21 mouse cellular contexts compared by ENCODE assay signal in genomic region chr3:66564268-66565245, GRCm38 (mm10).
DNase-seq lines count a peak whose midpoint lies in the region; ATAC-seq lines count a peak whose summit lies in the region.
"Had no signal": no experiment of that assay in that cellular context is flagged by ENCODE, and none has a peak within 500 bp of the region (broad histone marks: within the 10 kb centered on the region; RNA-seq: fewer than 3 reads in every experiment).

No protein-coding gene starts in this region.

- ATAC-seq in megakaryocyte, adult 5-6 weeks (ENCODE audit: poor library complexity, severe bottlenecking) = no peak
- peak; percentile 72; the same call in 1 of the 2 replicates for ATAC-seq in forebrain, embryonic 14.5 days
- ATAC-seq in neural tube, embryonic 14.5 days (ENCODE audit: low read depth) = peak; percentile 88; the same call in 1 of the 2 replicates
- no peak for ATAC-seq in kidney, embryonic 16.5 days (ENCODE audit: low FRiP score, low TSS enrichment)

- no peak overlapping the region for H3K27ac ChIP-seq in forebrain, embryonic 14.5 days (ENCODE audit: low read depth, low read length)
- peak overlapping the region; percentile 35; the same call in 1 of the 2 replicates for H3K27ac ChIP-seq in neural tube, embryonic 14.5 days (ENCODE audit: low read depth, low read length)
- no peak overlapping the region for H3K27ac ChIP-seq in kidney, embryonic 16.5 days (ENCODE audit: low read length)
- H3K27ac ChIP-seq: embryonic facial prominence, embryonic 10.5 days; gastrocnemius, adult 2 months; heart, embryonic 10.5 days; left cerebral cortex, adult 2 months; limb, embryonic 10.5 days; lung, embryonic 15.5 days; stomach, postnatal 0 days had no signal

- no peak overlapping the region for H3K9ac ChIP-seq in forebrain, embryonic 14.5 days (ENCODE audit: low read length)
- H3K9ac ChIP-seq in neural tube, embryonic 14.5 days (replicated peaks; ENCODE audit: low read depth, low read length) = no peak overlapping the region
- no peak overlapping the region for H3K9ac ChIP-seq in kidney, embryonic 16.5 days (replicated peaks; ENCODE audit: low read length)
- H3K9ac ChIP-seq: lung, embryonic 15.5 days had no signal

- H3K36me3 ChIP-seq in megakaryocyte, embryonic 14.5 days (replicated peaks; ENCODE audit: low read length) = peaks cover 2% of the 10 kb centered on the region
- H3K36me3 ChIP-seq in forebrain, embryonic 14.5 days (ENCODE audit: control insufficient read depth, insufficient read depth, low read length) = no peaks in the 10 kb centered on the region
- no peaks in the 10 kb centered on the region for H3K36me3 ChIP-seq in neural tube, embryonic 14.5 days (ENCODE audit: control insufficient read depth, insufficient read depth, low read length)
- no peaks in the 10 kb centered on the region for H3K36me3 ChIP-seq in kidney, embryonic 16.5 days (ENCODE audit: insufficient read depth, low read length)
- H3K36me3 ChIP-seq: embryonic facial prominence, embryonic 10.5 days; heart, embryonic 10.5 days; limb, embryonic 10.5 days; lung, embryonic 15.5 days had no signal

- WGBS in forebrain, embryonic 14.5 days = 68% methylated on average over 7 of the region's 7 CpGs
- WGBS in neural tube, embryonic 14.5 days = 60% methylated on average over 7 of the region's 7 CpGs
- 80% methylated on average over 7 of the region's 7 CpGs for WGBS in kidney, embryonic 16.5 days

- H3K4me2 ChIP-seq in forebrain, embryonic 14.5 days (ENCODE audit: low read length) = no peak overlapping the region
- no peak overlapping the region for H3K4me2 ChIP-seq in neural tube, embryonic 14.5 days (ENCODE audit: low read depth, low read length)
- no peak overlapping the region for H3K4me2 ChIP-seq in kidney, embryonic 16.5 days (replicated peaks; ENCODE audit: low read depth, low read length)
- H3K4me2 ChIP-seq: liver, embryonic 11.5 days; lung, embryonic 15.5 days had no signal

- peak; percentile 5 for DNase-seq in brain, adult 2 months (ENCODE audit: low read depth, low spot score)
- DNase-seq in forebrain, embryonic 14.5 days (ENCODE audit: low spot score) = peak; percentile 51
- DNase-seq in cerebellum, adult 11-12 months = no peak
- DNase-seq: adrenal gland, adult 8-10 months; cerebellum, adult 18-20 months; cerebellum, postnatal 36 days; gastrocnemius, adult 2 months; kidney, adult 18-20 months; kidney, postnatal 10 days; right cerebral cortex, adult 18-20 months had no signal

- no peaks in the 10 kb centered on the region for H3K27me3 ChIP-seq in megakaryocyte, embryonic 14.5 days (replicated peaks)
- H3K27me3 ChIP-seq in forebrain, embryonic 14.5 days (replicated peaks; ENCODE audit: control insufficient read depth, insufficient read depth, low read length) = no peaks in the 10 kb centered on the region
- H3K27me3 ChIP-seq in neural tube, embryonic 14.5 days (ENCODE audit: control insufficient read depth, insufficient read depth, low read length) = no peaks in the 10 kb centered on the region
- H3K27me3 ChIP-seq in kidney, embryonic 16.5 days (ENCODE audit: insufficient read depth, low read length) = no peaks in the 10 kb centered on the region
- H3K27me3 ChIP-seq: lung, embryonic 15.5 days had no signal

- peaks cover 3% of the 10 kb centered on the region; the same call in 1 of the 2 replicates for H3K9me3 ChIP-seq in megakaryocyte, embryonic 14.5 days
- H3K9me3 ChIP-seq in forebrain, embryonic 14.5 days (replicated peaks; ENCODE audit: control insufficient read depth, low read length) = 0 out of 2 replicates have a peak, but pooled peaks cover 2% of the 10 kb centered on the region
- H3K9me3 ChIP-seq in neural tube, embryonic 14.5 days (ENCODE audit: control insufficient read depth, low read length) = no peaks in the 10 kb centered on the region; the same call in 1 of the 2 replicates
- peaks cover 3% of the 10 kb centered on the region; the same call in 1 of the 2 replicates for H3K9me3 ChIP-seq in kidney, embryonic 16.5 days (ENCODE audit: low read length)
- H3K9me3 ChIP-seq: embryonic facial prominence, embryonic 10.5 days; heart, embryonic 10.5 days; limb, embryonic 10.5 days; lung, embryonic 15.5 days had no signal

- H3K4me1 ChIP-seq in megakaryocyte, embryonic 14.5 days = peaks cover 21% of the 10 kb centered on the region
- no peaks in the 10 kb centered on the region for H3K4me1 ChIP-seq in forebrain, embryonic 14.5 days (ENCODE audit: control insufficient read depth, insufficient read depth, low read length)
- no peaks in the 10 kb centered on the region for H3K4me1 ChIP-seq in neural tube, embryonic 14.5 days (ENCODE audit: control insufficient read depth, insufficient read depth, low read length)
- H3K4me1 ChIP-seq in kidney, embryonic 16.5 days (ENCODE audit: insufficient read depth, low read length) = no peaks in the 10 kb centered on the region
- H3K4me1 ChIP-seq: embryonic facial prominence, embryonic 10.5 days; heart, embryonic 10.5 days; lung, embryonic 15.5 days had no signal

- peak overlapping the region; percentile 42 for H3K4me3 ChIP-seq in megakaryocyte, embryonic 14.5 days (replicated peaks)
- no peak overlapping the region for H3K4me3 ChIP-seq in forebrain, embryonic 14.5 days (ENCODE audit: low read depth, low read length)
- H3K4me3 ChIP-seq in neural tube, embryonic 14.5 days (ENCODE audit: low read depth, low read length) = no peak overlapping the region
- H3K4me3 ChIP-seq in kidney, embryonic 16.5 days (ENCODE audit: low read length) = no peak overlapping the region
- H3K4me3 ChIP-seq: embryonic facial prominence, embryonic 10.5 days; gastrocnemius, adult 2 months; heart, embryonic 10.5 days; left cerebral cortex, adult 2 months; limb, embryonic 10.5 days; lung, embryonic 15.5 days had no signal

Comparison
In these comparisons a context has a peak if more than half of its experiments do, and no peak if none do; other contexts are left out.
1. ATAC-seq: peak in forebrain, embryonic 14.5 days (single experiment) and neural tube, embryonic 14.5 days (single experiment); none in megakaryocyte, adult 5-6 weeks (single experiment) and kidney, embryonic 16.5 days (single experiment).